Mouse (Mus musculus): ENCODE data around the gene Rp9. TPM values are rescaled to one million over a fixed set of nuclear protein-coding genes. Genes with fewer than 3 reads are reported as not detected.

Gene Rp9
- polyA plus RNA-seq, 1 experiment, result 52.0 TPM

- H3K36me3 ChIP-seq (ENCODE audit: control insufficient read depth, insufficient read depth), result no peaks in the 10 kb centered on the region
- no peaks in the 10 kb centered on the region for H3K79me2 ChIP-seq (ENCODE audit: control insufficient read depth, insufficient read depth)
- TF ChIP-seq MAX (IDR thresholded peaks at IDR 0.05; ENCODE audit: low read depth) (no peak), POLR2A (IDR thresholded peaks at IDR 0.05; ENCODE audit: insufficient read length, low read depth) (no peak), USF1 (IDR thresholded peaks at IDR 0.05; ENCODE audit: low read depth) (peak; percentile 48)
- H3ac ChIP-seq (ENCODE audit: control insufficient read depth, insufficient read length), result peak overlapping the region; percentile 1
- H3K4me2 ChIP-seq (ENCODE audit: low read depth), result peak overlapping the region; percentile 97
- H3K27me3 ChIP-seq (ENCODE audit: control insufficient read depth, insufficient read depth, insufficient read length), result no peaks in the 10 kb centered on the region
- peak overlapping the region; percentile 39 for H3K4me3 ChIP-seq
These were observed 6.7 kb upstream of the Rp9 start for GRCm38 (mm10) chr9:22476265-22476664.

GRCm38 (mm10) chr9:22475424-22475868 is 5.9 kb upstream of the Rp9 start, which contains the start of gene Bbs9:
Bbs9 (plus strand) TSS chr9:22475715.
- Histone ChIP-seq H3K79me2 (ENCODE audit: control insufficient read depth, insufficient read depth) (no peaks in the 10 kb centered on the region), H3K4me3 (peak within 1 kb of the TSS; percentile 39), H3ac (ENCODE audit: control insufficient read depth, insufficient read length) (peak within 1 kb of the TSS; percentile 1), H3K4me2 (ENCODE audit: low read depth) (peak within 1 kb of the TSS; percentile 97), H3K36me3 (ENCODE audit: control insufficient read depth, insufficient read depth) (no peaks in the 10 kb centered on the region), H3K27me3 (ENCODE audit: control insufficient read depth, insufficient read depth, insufficient read length) (no peaks in the 10 kb centered on the region)
- no peak for TF ChIP-seq E2F4 (IDR thresholded peaks at IDR 0.05; ENCODE audit: insufficient read depth)
- TF ChIP-seq POLR2A (IDR thresholded peaks at IDR 0.05; ENCODE audit: insufficient read length, low read depth), result peak; percentile 52

- Histone ChIP-seq H3K4me3 (peak overlapping the region; percentile 39), H3K79me2 (ENCODE audit: control insufficient read depth, insufficient read depth) (peaks cover 13% of the 10 kb centered on the region), H3ac (ENCODE audit: control insufficient read depth, insufficient read length) (no peak overlapping the region), H3K27me3 (ENCODE audit: control insufficient read depth, insufficient read depth, insufficient read length) (no peaks in the 10 kb centered on the region), H3K36me3 (ENCODE audit: control insufficient read depth, insufficient read depth) (no peaks in the 10 kb centered on the region), H3K4me2 (ENCODE audit: low read depth) (peak overlapping the region; percentile 72)
- TF ChIP-seq REST (IDR thresholded peaks at IDR 0.05; ENCODE audit: insufficient read depth, insufficient read length), result no peak
- TF ChIP-seq SRF (IDR thresholded peaks at IDR 0.05; ENCODE audit: control insufficient read depth, insufficient read length, low read depth), result no peak
- no peak for TF ChIP-seq E2F4 (IDR thresholded peaks at IDR 0.05; ENCODE audit: insufficient read depth)
- no peak for TF ChIP-seq MYOG (IDR thresholded peaks at IDR 0.05; ENCODE audit: control insufficient read depth in 1 of 3, insufficient read depth in 1 of 3, insufficient read length in 2 of 3, low read depth in 2 of 3)
- no peak for TF ChIP-seq USF1 (IDR thresholded peaks at IDR 0.05; ENCODE audit: low read depth)
- no peak for TF ChIP-seq TCF3 (IDR thresholded peaks at IDR 0.05; ENCODE audit: insufficient read length, low read depth)
- TF ChIP-seq POLR2AphosphoS2 (IDR thresholded peaks at IDR 0.05; ENCODE audit: insufficient read length, low read depth), result no peak
- no peak for TF ChIP-seq MAX (IDR thresholded peaks at IDR 0.05; ENCODE audit: low read depth)
- TF ChIP-seq TCF12 (IDR thresholded peaks at IDR 0.05; ENCODE audit: insufficient read depth, poor library complexity, severe bottlenecking), result no peak
- no peak for TF ChIP-seq POLR2A (IDR thresholded peaks at IDR 0.05; ENCODE audit: insufficient read length, low read depth)
- TF ChIP-seq CEBPB (IDR thresholded peaks at IDR 0.05; ENCODE audit: insufficient read depth, poor library complexity, severe bottlenecking), result no peak
- no peak for TF ChIP-seq MYOD1 (IDR thresholded peaks at IDR 0.05; ENCODE audit: control insufficient read depth in 1 of 3, insufficient read length in 2 of 3, low read depth in 2 of 3)
These were observed 664 bp downstream of the Rp9 start for GRCm38 (mm10) chr9:22468899-22469259.

DNA sequence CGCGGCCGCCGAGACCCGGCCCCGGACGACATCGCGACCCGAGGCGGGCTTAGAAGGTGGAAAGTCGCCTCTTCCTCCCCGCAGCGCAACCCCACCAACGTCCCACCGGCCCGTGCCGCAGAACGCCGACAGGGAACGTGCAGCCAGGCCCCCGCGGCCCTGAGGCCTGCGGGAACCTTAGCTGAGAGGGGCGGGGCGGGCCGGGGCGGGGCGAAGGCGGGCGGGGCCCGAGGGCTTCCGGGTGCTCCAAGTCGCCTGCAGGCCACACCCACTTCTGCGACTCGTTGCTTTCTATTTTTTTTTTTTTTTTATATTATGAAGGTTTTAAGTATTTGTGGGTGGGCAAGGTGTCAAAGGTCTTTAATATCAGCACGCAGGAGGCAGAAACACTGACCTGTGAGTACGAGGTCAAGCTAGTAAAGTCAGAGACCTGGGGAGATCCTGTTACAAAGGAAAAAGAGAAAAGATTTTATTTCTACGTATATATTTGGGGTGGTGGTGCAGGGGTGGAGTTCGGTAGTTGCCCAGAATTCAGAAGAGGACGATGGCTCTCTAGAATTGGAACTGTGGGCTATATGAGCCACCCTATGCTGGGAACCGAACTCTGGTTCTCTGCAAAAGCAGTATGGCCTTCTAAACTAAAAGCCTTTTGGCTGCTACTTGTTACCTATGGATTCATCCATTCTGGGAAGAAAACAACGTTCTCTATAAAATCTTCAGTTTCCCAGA is 1.2 kb downstream of the Rp9 start:
- no peaks in the 10 kb centered on the region for H3K36me3 ChIP-seq (ENCODE audit: control insufficient read depth, insufficient read depth)
- peak overlapping the region; percentile 87 for H3ac ChIP-seq (ENCODE audit: control insufficient read depth, insufficient read length)
- peaks cover 13% of the 10 kb centered on the region for H3K79me2 ChIP-seq (ENCODE audit: control insufficient read depth, insufficient read depth)
- H3K4me3 ChIP-seq, result peak overlapping the region; percentile 39
- no peaks in the 10 kb centered on the region for H3K27me3 ChIP-seq (ENCODE audit: control insufficient read depth, insufficient read depth, insufficient read length)
- peak overlapping the region; percentile 72 for H3K4me2 ChIP-seq (ENCODE audit: low read depth)
- TF ChIP-seq POLR2A (IDR thresholded peaks at IDR 0.05; ENCODE audit: insufficient read length, low read depth) (peak; percentile 96), USF1 (IDR thresholded peaks at IDR 0.05; ENCODE audit: low read depth) (no peak), POLR2AphosphoS2 (IDR thresholded peaks at IDR 0.05; ENCODE audit: insufficient read length, low read depth) (peak; percentile 88)

GRCm38 (mm10) chr9:22467371-22468169 is 2.0 kb downstream of the Rp9 start:
- Histone ChIP-seq H3K79me2 (ENCODE audit: control insufficient read depth, insufficient read depth) (peaks cover 13% of the 10 kb centered on the region), H3K36me3 (ENCODE audit: control insufficient read depth, insufficient read depth) (no peaks in the 10 kb centered on the region), H3ac (ENCODE audit: control insufficient read depth, insufficient read length) (peak overlapping the region; percentile 87), H3K27me3 (ENCODE audit: control insufficient read depth, insufficient read depth, insufficient read length) (no peaks in the 10 kb centered on the region), H3K4me2 (ENCODE audit: low read depth) (peak overlapping the region; percentile 86), H3K4me3 (peak overlapping the region; percentile 39)
- TF ChIP-seq MYOG (IDR thresholded peaks at IDR 0.05; ENCODE audit: control insufficient read depth in 1 of 3, insufficient read depth in 1 of 3, insufficient read length in 2 of 3, low read depth in 2 of 3), result peak in 2 of 3 experiments; percentile 58 to 67
- no peak for TF ChIP-seq MAX (IDR thresholded peaks at IDR 0.05; ENCODE audit: low read depth)
- no peak for TF ChIP-seq CEBPB (IDR thresholded peaks at IDR 0.05; ENCODE audit: insufficient read depth, poor library complexity, severe bottlenecking)
- TF ChIP-seq TCF12 (IDR thresholded peaks at IDR 0.05; ENCODE audit: insufficient read depth, poor library complexity, severe bottlenecking), result no peak
- peak in 2 of 3 experiments; percentile 53 to 80 for TF ChIP-seq MYOD1 (IDR thresholded peaks at IDR 0.05; ENCODE audit: control insufficient read depth in 1 of 3, insufficient read length in 2 of 3, low read depth in 2 of 3)
